Mouse (Mus musculus) testis, adult 2 months (tissue): Measurements from ENCODE around the gene Fgl2.

Experiments
- CTCF ChIP-seq: fragments of 200-500 bp; IDR thresholded peaks from 2 replicates; pipeline ENCODE4 v1.5.1; 2012; ENCODE audit warnings: low read depth, mild to moderate bottlenecking, inconsistent platforms, low read length, moderate library complexity; ENCODE audit not compliant: control insufficient read depth, insufficient read depth, insufficient replicate concordance
- POLR2A ChIP-seq: fragments of 200-500 bp; IDR thresholded peaks from 2 replicates; pipeline ENCODE4 v1.6.1; 2012; ENCODE audit warnings: low read depth, mild to moderate bottlenecking, inconsistent platforms, low read length, moderate library complexity; ENCODE audit not compliant: control insufficient read depth

- TF ChIP-seq POLR2A (no peak), CTCF (no peak)
Observed at GRCm38 (mm10) chr5:21424614-21425602, 52.5 kb downstream of the Fgl2 start, which contains the start of the genes Ccdc146 and Fam185a.
